Mouse (Mus musculus) kidney, adult 11 months (tissue): ENCODE results near the gene Pla2g4e.

Source experiments
- DNase-seq: peaks from one replicate; pipeline ENCODE4 v3.0.0; 2022

The Pla2g4e gene

GRCm38 (mm10) chr2:120244679-120245420 is at the start of gene Pla2g4e:
Gene Pla2g4e, minus strand, starts transcription at chr2:120245335.
- DNase-seq = no peak

DNA sequence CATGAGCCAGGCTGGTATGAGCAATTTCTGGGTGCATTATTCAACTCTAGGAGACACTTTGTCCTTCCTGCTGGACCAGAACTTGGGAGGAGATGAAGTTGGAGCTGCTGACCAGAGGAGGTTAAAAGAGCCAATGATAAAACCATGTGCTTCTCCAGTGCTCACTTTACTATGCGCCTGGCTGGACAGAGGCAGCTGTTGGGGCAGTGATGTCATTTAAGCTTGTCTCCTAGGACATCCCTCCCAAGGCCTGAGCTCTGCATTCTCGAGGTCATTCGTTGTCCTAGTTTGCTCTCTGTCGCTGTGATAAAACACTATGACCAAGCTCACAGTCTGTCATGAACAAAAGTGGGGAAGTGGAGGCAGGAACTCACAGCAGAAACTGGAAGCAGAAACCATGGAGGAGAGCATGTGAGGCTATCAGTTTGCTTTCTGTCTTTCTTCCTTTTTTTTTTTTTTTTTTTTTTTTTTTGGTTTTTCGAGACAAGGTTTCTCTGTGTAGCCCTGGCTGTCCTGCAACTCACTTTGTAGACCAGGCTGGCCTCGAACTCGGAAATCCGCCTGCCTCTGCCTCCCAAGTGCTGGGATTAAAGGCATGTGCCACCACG is 46.4 kb upstream of the Pla2g4e start:
- DNase-seq = no peak

DNA sequence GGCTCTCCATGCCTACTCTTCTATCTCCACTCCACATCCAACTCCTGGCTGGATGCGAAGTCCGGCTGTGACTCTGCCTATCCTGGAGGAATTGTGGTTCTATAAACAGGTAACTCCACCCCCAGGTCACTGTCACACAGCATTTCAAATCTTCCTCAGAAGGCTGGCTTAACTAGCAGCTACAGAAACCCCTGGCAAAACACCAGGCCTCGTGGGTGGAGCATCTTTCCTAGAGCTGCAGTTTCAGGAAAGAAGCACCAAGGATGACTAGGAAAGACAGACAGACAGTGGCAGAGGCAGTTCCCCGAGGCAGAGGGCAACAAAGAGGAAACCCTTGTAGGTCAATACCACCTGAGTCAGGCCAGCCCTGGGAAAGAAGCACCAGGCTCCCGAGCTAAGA is 43.9 kb upstream of the Pla2g4e start, which contains the start of gene Pla2g4d:
Gene Pla2g4d (minus strand): TSS at position 203 of the 400 bp plus-strand sequence.
- no peak for DNase-seq

DNA sequence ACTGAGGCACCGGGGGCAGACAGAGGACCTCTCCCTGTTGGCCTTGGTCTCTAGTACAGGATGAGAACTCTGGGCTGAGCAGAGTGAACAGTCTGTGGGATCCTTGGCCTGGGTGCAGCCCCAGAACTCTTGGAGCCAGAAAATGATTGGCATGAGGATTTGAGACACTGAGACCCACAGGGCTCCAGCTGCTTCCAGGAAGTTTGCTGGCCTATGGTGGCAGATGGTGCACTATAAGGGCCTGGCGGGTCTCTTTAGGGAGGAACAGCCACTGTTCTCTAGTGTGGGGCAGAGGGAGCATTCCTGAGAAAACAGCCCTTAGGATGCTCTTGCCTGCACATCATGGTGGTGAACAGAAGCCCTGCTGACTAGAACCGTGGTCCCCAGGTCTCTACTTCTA is 43.3 kb upstream of the Pla2g4e start:
- DNase-seq = no peak

GRCm38 (mm10) chr2:120285639-120286038 is 40.5 kb upstream of the Pla2g4e start:
- DNase-seq = no peak

GRCm38 (mm10) chr2:120284705-120285104 is 39.6 kb upstream of the Pla2g4e start:
- no peak for DNase-seq

GRCm38 (mm10) chr2:120284094-120284493 is 39.0 kb upstream of the Pla2g4e start:
- DNase-seq = no peak

DNA sequence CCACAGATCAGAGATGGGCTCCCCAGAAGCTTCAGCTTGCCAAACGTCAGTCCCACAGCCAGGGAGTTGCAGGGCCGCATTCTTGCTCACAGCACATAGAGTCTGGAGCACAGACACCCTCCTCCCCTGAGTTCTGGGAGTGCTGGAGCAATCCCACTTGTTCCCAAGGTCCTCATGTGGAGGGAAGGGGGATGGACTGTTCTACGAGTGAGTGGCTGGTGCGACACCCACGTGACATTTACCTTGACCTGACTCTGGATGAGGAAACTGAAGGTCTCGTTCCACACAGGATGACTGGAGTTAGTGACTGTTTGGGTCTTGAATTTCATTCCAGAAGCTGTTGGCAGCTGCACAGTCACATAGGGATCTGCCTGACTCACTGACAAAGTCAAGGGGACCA is 38.4 kb upstream of the Pla2g4e start:
- no peak for DNase-seq

DNA sequence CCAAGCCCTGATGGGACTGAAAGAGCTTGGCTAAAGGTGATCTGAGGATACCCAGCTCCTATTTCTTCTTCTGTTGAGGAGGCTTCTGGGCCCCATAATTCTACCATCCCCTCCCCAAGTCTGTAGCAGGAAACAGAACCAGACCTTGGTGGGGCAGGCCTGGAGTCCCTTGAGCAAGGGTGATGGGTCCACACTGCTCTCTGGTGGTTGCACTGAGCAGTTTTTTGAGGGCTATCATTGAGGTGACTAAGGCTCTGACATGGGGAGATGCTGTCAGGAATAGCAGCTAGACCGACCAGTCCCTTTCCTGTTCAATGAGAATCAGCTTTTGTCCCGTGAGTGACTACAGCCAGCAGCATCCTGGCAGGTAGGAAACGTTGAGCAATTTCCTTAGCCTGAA is 36.1 kb upstream of the Pla2g4e start:
- DNase-seq = no peak

GRCm38 (mm10) chr2:120279961-120280360 is 34.8 kb upstream of the Pla2g4e start:
- peak; percentile 21 for DNase-seq

GRCm38 (mm10) chr2:120276951-120277350 is 31.8 kb upstream of the Pla2g4e start:
- no peak for DNase-seq

- no peak for DNase-seq
Measured at GRCm38 (mm10) chr2:120268635-120269034, 23.5 kb upstream of the Pla2g4e start.

DNA sequence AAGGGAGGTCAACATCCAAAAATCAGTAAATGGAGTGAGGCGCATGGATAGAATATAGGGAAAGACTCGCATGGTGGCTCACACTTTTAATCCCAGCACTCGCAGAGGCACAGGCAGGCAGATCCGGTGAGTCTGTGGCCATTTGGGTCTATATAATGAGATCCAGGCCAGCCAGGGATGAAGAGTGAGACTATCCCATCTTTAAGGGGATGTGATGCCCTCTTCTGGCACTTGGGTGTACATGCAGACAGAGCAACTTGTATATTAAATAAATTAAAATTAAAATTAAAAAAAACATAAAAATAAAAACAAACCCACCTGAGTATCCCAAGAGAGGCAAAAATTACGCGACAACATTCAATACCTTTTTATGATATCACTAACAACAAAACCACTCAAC is 20.4 kb upstream of the Pla2g4e start:
- DNase-seq = no peak

DNA sequence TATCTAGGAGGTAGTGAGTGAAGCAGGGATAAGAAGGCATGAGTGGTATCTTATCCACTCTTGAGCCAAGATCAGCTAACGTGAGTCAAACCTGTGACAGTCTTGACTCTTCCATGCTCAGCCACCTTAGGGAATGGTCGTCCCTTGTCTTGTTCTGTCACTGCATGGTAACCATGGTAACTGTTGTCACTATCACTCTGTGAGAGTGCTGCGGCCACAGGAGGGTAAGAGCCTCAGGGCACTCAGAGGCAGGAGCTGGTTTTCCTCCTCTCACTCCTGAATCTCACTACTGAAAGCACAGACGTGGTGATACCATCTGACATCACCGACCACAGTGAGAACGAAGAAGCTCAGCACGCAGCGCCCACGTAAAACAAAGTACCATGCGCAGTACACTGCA is 19.7 kb upstream of the Pla2g4e start:
- DNase-seq = no peak

DNA sequence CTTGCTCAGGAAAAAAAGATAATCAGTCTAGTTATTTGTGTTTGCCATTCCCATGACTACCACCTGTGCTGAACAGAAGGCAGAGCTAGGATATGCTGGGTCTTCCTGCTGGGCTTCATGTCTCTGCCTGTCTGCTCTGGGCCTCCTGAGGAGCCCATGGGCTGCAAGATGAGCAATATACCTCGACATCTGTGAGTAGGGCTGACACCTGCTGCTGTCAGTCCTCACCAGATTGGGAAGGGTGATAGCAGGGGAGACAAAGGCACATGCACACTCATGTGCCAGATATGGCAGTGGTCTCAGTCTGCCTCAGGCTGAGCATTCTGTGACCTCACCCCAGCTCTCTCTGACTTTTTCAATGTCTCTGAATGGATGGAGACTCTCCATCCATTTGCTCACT is 17.7 kb upstream of the Pla2g4e start:
- no peak for DNase-seq

- DNase-seq = no peak
Measured at GRCm38 (mm10) chr2:120261346-120261745, 16.2 kb upstream of the Pla2g4e start.

DNA sequence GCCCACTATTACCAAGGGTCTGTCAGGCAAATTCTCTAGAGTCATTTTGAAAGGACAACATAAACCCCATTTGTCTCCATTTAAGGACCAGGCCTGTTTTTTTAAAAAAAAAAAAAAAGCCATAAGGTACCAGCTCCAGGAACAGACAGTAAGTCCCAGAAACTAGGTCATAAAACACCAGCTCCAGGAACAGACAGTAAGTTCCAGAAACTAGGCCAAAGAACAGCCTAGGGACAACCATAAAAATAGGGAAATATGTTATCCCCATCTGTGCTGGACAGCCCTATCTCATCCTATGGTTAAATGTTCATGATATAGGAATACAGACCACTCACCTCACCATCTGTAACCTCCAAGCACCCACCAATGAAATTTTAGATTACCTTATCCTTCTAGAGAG is 11.1 kb upstream of the Pla2g4e start:
- DNase-seq = no peak

GRCm38 (mm10) chr2:120252644-120253043 is 7.5 kb upstream of the Pla2g4e start:
- no peak for DNase-seq

- DNase-seq = no peak
Measured at GRCm38 (mm10) chr2:120245421-120246016, 384 bp upstream of the Pla2g4e start.

DNA sequence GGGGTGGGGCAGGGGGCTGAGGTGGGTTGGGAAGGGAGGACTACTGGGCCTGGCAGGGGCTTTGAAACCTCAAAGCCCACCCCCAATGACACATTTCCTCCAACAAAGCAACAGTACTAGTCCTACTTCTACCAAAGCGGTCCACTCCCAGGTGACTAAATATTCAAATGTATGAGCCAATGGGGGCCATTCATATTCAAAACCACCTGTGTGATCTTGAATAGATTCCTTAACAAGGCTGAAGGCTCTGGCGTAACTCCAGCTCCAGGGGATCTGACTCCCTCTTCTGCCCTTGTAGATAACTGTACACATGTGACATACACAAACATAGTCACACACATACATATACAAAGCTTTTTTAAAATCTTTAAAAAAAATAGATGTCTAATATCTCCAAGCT is 1.1 kb downstream of the Pla2g4e start:
- no peak for DNase-seq

DNA sequence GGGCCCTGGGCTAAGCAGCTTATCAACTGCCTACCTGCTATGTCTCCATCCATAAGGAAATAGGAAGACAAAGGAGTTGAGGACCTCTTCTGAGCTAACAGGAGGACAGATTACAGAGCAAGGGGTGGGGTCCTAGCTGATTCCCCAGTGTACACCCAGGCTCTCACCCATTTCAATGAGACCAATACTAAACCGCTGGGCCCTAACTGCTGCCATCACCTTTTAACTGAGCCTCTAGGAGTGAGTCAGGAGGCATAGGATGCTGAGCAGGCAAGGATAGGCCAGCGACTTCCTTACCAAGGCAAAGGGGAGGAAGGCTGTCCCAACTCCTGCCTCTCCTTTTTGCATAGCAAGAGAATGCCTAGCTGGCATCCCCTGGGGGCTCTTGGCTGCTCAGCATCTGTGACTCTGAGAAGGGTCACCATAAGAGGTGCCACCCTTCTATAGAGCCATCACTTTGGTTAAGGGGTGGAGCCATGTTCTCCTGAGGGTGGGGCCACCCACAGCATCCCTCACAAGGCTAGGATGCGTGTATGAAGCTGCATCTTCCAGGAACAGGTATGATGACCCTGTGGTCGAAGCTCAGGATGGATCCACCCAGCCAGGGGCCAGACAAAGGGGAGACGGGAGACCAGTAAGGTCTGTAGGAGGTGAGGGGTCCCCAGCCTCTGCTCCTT is 2.2 kb downstream of the Pla2g4e start:
- DNase-seq = no peak

DNA sequence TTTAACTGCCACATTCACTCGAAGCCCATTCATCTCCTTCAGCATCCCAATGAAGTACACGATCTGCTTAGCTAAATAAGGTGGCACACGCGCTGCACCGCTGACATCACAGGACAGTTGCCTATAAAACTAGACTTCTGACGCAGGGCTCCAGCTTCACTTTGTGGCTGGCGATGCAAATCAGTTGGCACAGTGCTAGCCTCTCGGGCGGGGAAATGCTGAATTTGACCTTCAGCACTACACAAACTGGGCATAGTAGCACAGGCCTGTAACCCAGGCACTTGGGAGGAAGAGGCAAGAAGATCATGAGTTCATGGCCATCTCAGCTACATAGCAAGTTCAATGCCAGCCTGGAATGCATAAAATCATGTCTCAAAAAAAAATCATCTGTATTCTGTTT is 6.4 kb downstream of the Pla2g4e start:
- DNase-seq = peak; percentile 15

- DNase-seq = no peak
Measured at GRCm38 (mm10) chr2:120237784-120238183, 7.4 kb downstream of the Pla2g4e start.
